Mouse (Mus musculus) small intestine, adult 2 months (tissue): ENCODE data around the gene Dsn1. TPM values are rescaled to one million over a fixed set of nuclear protein-coding genes. Genes with fewer than 3 reads are reported as not detected.
A peak's percentile ranks its signal among the peaks of the same experiment; 100 is the strongest.

Experiments
- H3K27ac ChIP-seq: fragments of 200-500 bp; 2 replicates; pipeline ENCODE4 v1.5.1; 2012; ENCODE audit warnings: low read depth, low read length, control low read depth, inconsistent platforms; ENCODE audit not compliant: insufficient read depth
- H3K27me3 ChIP-seq: fragments of 200-500 bp; 2 replicates; pipeline ENCODE4 v1.6.1; 2012; ENCODE audit warnings: mild to moderate bottlenecking, moderate library complexity, low read length, inconsistent platforms; ENCODE audit not compliant: control insufficient read depth, insufficient read depth
- H3K36me3 ChIP-seq: fragments of 200-500 bp; 2 replicates; pipeline ENCODE4 v1.6.1; 2012; ENCODE audit warnings: mild to moderate bottlenecking, low read length, control low read depth, inconsistent platforms; ENCODE audit not compliant: control insufficient read depth, insufficient read depth
- H3K4me1 ChIP-seq: fragments of 200-500 bp; 2 replicates; pipeline ENCODE4 v1.6.1; 2012; ENCODE audit warnings: low read length, inconsistent platforms, mixed read lengths; ENCODE audit not compliant: control insufficient read depth, insufficient read depth, insufficient read length
- H3K4me3 ChIP-seq: fragments of 200-500 bp; 2 replicates; pipeline ENCODE4 v1.5.1; 2012; ENCODE audit warnings: low read depth, mild to moderate bottlenecking, control low read depth, inconsistent platforms, low read length, moderate library complexity
- CTCF ChIP-seq: fragments of 200-500 bp; IDR thresholded peaks from 2 replicates; pipeline ENCODE4 v1.5.1; 2012; ENCODE audit warnings: low read depth, mild to moderate bottlenecking, control low read depth, inconsistent platforms, low read length, moderate library complexity, mixed read lengths; ENCODE audit not compliant: insufficient replicate concordance, insufficient read length; ENCODE audit errors: extremely low read depth
- POLR2A ChIP-seq: fragments of 200-500 bp; IDR thresholded peaks from 2 replicates; pipeline ENCODE4 v1.6.1; 2012; ENCODE audit warnings: low read depth, mild to moderate bottlenecking, control low read depth, inconsistent platforms, low read length, moderate library complexity
- WGBS: fragments of 180-500 bp; shearing (Covaris S2); methylation state at CpG from one replicate; pipeline ENCODE4 v1.1.7; 2018; 5-methylcytosine and 5-hydroxymethylcytosine counted together
- polyA plus RNA-seq: library from polyadenylated mRNA; depleted of rRNA; stranded (reverse); fragments of >200 nt; gene quantifications from 2 replicates; pipeline ENCODE4 v1.2.3, GENCODE M21; 2012

Dsn1 gene
- polyA plus RNA-seq, 1 experiment, result 1.1 TPM

GRCm38 (mm10) chr2:157049831-157050243, 42.9 kb upstream of the Dsn1 start:
- TF ChIP-seq POLR2A, result no peak
- TF ChIP-seq CTCF, result no peak
- no peaks in the 10 kb centered on the region for H3K36me3 ChIP-seq
- 77% methylated on average over 8 of the region's 8 CpGs for WGBS
- H3K4me3 ChIP-seq, result no peak overlapping the region
- no peaks in the 10 kb centered on the region for H3K27me3 ChIP-seq
- H3K4me1 ChIP-seq, result no peaks in the 10 kb centered on the region
- no peak overlapping the region for H3K27ac ChIP-seq

- Histone ChIP-seq H3K36me3 (no peaks in the 10 kb centered on the region), H3K27ac (no peak overlapping the region), H3K4me3 (no peak overlapping the region), H3K4me1 (no peaks in the 10 kb centered on the region), H3K27me3 (no peaks in the 10 kb centered on the region)
- TF ChIP-seq CTCF (no peak), POLR2A (no peak)
- 82% methylated on average over 13 of the region's 13 CpGs for WGBS
Observed at GRCm38 (mm10) chr2:157048395-157049181, 41.6 kb upstream of the Dsn1 start.

- Histone ChIP-seq H3K36me3 (no peaks in the 10 kb centered on the region), H3K27me3 (no peaks in the 10 kb centered on the region), H3K4me1 (no peaks in the 10 kb centered on the region), H3K4me3 (no peak overlapping the region), H3K27ac (no peak overlapping the region)
- no peak for TF ChIP-seq CTCF
- TF ChIP-seq POLR2A, result no peak
- 68% methylated on average over 5 of the region's 5 CpGs for WGBS
Observed at GRCm38 (mm10) chr2:157046956-157047355, 40.0 kb upstream of the Dsn1 start.

GRCm38 (mm10) chr2:157045932-157046331, 39.0 kb upstream of the Dsn1 start:
- no peak overlapping the region for H3K27ac ChIP-seq
- H3K27me3 ChIP-seq, result no peaks in the 10 kb centered on the region
- no peak overlapping the region for H3K4me3 ChIP-seq
- H3K36me3 ChIP-seq, result no peaks in the 10 kb centered on the region
- TF ChIP-seq POLR2A (no peak), CTCF (no peak)
- no peaks in the 10 kb centered on the region for H3K4me1 ChIP-seq
- 95% methylated on average over 2 of the region's 2 CpGs for WGBS

GRCm38 (mm10) chr2:157043987-157044386, 37.0 kb upstream of the Dsn1 start:
- TF ChIP-seq POLR2A, result no peak
- 0 out of 2 replicates have a peak, but pooled peaks have one; percentile 32 for TF ChIP-seq CTCF
- Histone ChIP-seq H3K4me3 (no peak overlapping the region), H3K27me3 (no peaks in the 10 kb centered on the region), H3K36me3 (no peaks in the 10 kb centered on the region), H3K27ac (no peak overlapping the region), H3K4me1 (peaks cover 4% of the 10 kb centered on the region; the same call in 1 of the 2 replicates)

- Histone ChIP-seq H3K4me3 (no peak overlapping the region), H3K4me1 (peaks cover 4% of the 10 kb centered on the region; the same call in 1 of the 2 replicates), H3K27ac (no peak overlapping the region), H3K27me3 (no peaks in the 10 kb centered on the region), H3K36me3 (0 out of 2 replicates have a peak, but pooled peaks cover 1% of the 10 kb centered on the region)
- 77% methylated on average over 8 of the region's 8 CpGs for WGBS
- TF ChIP-seq POLR2A (no peak), CTCF (no peak)
Observed at GRCm38 (mm10) chr2:157043556-157043955, 36.6 kb upstream of the Dsn1 start.

GRCm38 (mm10) chr2:157041421-157041820, 34.5 kb upstream of the Dsn1 start:
- 89% methylated on average over 7 of the region's 7 CpGs for WGBS
- Histone ChIP-seq H3K27ac (no peak overlapping the region), H3K36me3 (0 out of 2 replicates have a peak, but pooled peaks cover 1% of the 10 kb centered on the region)

More at GRCm38 (mm10) chr2:157041421-157041820, 34.5 kb upstream of the Dsn1 start:
- Histone ChIP-seq H3K4me3 (no peak overlapping the region), H3K4me1 (peaks cover 4% of the 10 kb centered on the region; the same call in 1 of the 2 replicates), H3K27me3 (no peaks in the 10 kb centered on the region)
- no peak for TF ChIP-seq POLR2A
- TF ChIP-seq CTCF, result no peak
